In genomic region chr11:4160758-4161480, GRCm38 (mm10) we compare ENCODE assay signal across 8 mouse cellular contexts. TPM values are rescaled to one million over a fixed set of nuclear protein-coding genes. Genes with fewer than 3 reads are reported as not detected.
DNase-seq lines count a peak whose midpoint lies in the region; ATAC-seq and TF ChIP-seq lines count a peak whose summit lies in the region.

No protein-coding gene starts in this region.

- no peak for DNase-seq in limb, embryonic 11.5 days (ENCODE audit: low spot score)
- DNase-seq in adrenal gland, postnatal 25 days, result no peak
- no peak for DNase-seq in urinary bladder, adult 18-20 months (ENCODE audit: low spot score in 2 of 2)
- no peak for DNase-seq in left cerebral cortex, adult 8-10 months (ENCODE audit: low spot score in 2 of 2)

- peaks cover 46% of the 10 kb centered on the region for H3K36me3 ChIP-seq in megakaryocyte, embryonic 14.5 days (replicated peaks; ENCODE audit: low read length)
- peaks cover 46% of the 10 kb centered on the region for H3K36me3 ChIP-seq in embryonic facial prominence, embryonic 13.5 days
- peaks cover 16% of the 10 kb centered on the region for H3K36me3 ChIP-seq in limb, embryonic 11.5 days (ENCODE audit: control insufficient read depth, insufficient read depth, low read length)
- peaks cover 25% of the 10 kb centered on the region for H3K36me3 ChIP-seq in small intestine, adult 2 months (ENCODE audit: control insufficient read depth, insufficient read depth, low read length)

- peak overlapping the region; percentile 93 for H3K4me2 ChIP-seq in embryonic facial prominence, embryonic 13.5 days
- peak overlapping the region; percentile 89 for H3K4me2 ChIP-seq in limb, embryonic 11.5 days (ENCODE audit: low read depth, severe bottlenecking)

- peaks cover 67% of the 10 kb centered on the region for H3K4me1 ChIP-seq in megakaryocyte, embryonic 14.5 days
- H3K4me1 ChIP-seq in embryonic facial prominence, embryonic 13.5 days, result peaks cover 67% of the 10 kb centered on the region
- H3K4me1 ChIP-seq in limb, embryonic 11.5 days (ENCODE audit: control insufficient read depth, insufficient read depth, low read length), result peaks cover 19% of the 10 kb centered on the region; the same call in 1 of the 2 replicates
- peaks cover 4% of the 10 kb centered on the region; the same call in 1 of the 2 replicates for H3K4me1 ChIP-seq in small intestine, adult 2 months (ENCODE audit: control insufficient read depth, insufficient read depth, insufficient read length, low read length)

- peak overlapping the region; percentile 88 for H3K27ac ChIP-seq in embryonic facial prominence, embryonic 13.5 days
- H3K27ac ChIP-seq in limb, embryonic 11.5 days (replicated peaks; ENCODE audit: low read depth, low read length), result no peak overlapping the region; the same call in 1 of the 2 replicates
- H3K27ac ChIP-seq in small intestine, adult 2 months (ENCODE audit: insufficient read depth, low read depth, low read length), result peak overlapping the region; percentile 75

- no peaks in the 10 kb centered on the region for H3K27me3 ChIP-seq in megakaryocyte, embryonic 14.5 days (replicated peaks)
- no peaks in the 10 kb centered on the region for H3K27me3 ChIP-seq in embryonic facial prominence, embryonic 13.5 days
- no peaks in the 10 kb centered on the region for H3K27me3 ChIP-seq in limb, embryonic 11.5 days (ENCODE audit: control insufficient read depth, insufficient read depth, low read length)
- H3K27me3 ChIP-seq in small intestine, adult 2 months (ENCODE audit: control insufficient read depth, insufficient read depth, low read length), result no peaks in the 10 kb centered on the region

- peak overlapping the region; percentile 93 for H3K9ac ChIP-seq in embryonic facial prominence, embryonic 13.5 days
- peak overlapping the region; percentile 89 for H3K9ac ChIP-seq in limb, embryonic 11.5 days (ENCODE audit: low read length)

- no peak for ATAC-seq in megakaryocyte, adult 5-6 weeks (ENCODE audit: poor library complexity, severe bottlenecking)
- no peak for ATAC-seq in embryonic facial prominence, embryonic 13.5 days (ENCODE audit: insufficient number of reproducible peaks, insufficient read depth, low FRiP score, low TSS enrichment, low read depth)
- ATAC-seq in limb, embryonic 11.5 days (ENCODE audit: insufficient number of reproducible peaks, low FRiP score, low TSS enrichment, low read depth), result no peak

- H3K4me3 ChIP-seq in megakaryocyte, embryonic 14.5 days (replicated peaks), result peak overlapping the region; percentile 99
- peak overlapping the region; percentile 92 for H3K4me3 ChIP-seq in embryonic facial prominence, embryonic 13.5 days
- peak overlapping the region; percentile 76 for H3K4me3 ChIP-seq in limb, embryonic 11.5 days (ENCODE audit: low read depth, low read length)
- H3K4me3 ChIP-seq in small intestine, adult 2 months (ENCODE audit: low read depth, low read length), result peak overlapping the region; percentile 87

- TF ChIP-seq CTCF in small intestine, adult 2 months (IDR thresholded peaks at IDR 0.05; ENCODE audit: extremely low read depth, insufficient read length, insufficient replicate concordance, low read depth, low read length), result no peak

- WGBS in embryonic facial prominence, embryonic 13.5 days, result 6% methylated on average over 15 of the region's 15 CpGs
- WGBS in limb, embryonic 11.5 days, result 7% methylated on average over 15 of the region's 15 CpGs
- 3% methylated on average over 15 of the region's 15 CpGs for WGBS in small intestine, adult 2 months

- TF ChIP-seq POLR2A in small intestine, adult 2 months (IDR thresholded peaks at IDR 0.05; ENCODE audit: low read depth, low read length), result no peak

- no peaks in the 10 kb centered on the region for H3K9me3 ChIP-seq in megakaryocyte, embryonic 14.5 days
- no peaks in the 10 kb centered on the region for H3K9me3 ChIP-seq in embryonic facial prominence, embryonic 13.5 days
- H3K9me3 ChIP-seq in limb, embryonic 11.5 days (ENCODE audit: control insufficient read depth, low read length), result no peaks in the 10 kb centered on the region

RNA-seq across cellular contexts. Expression of gene Sf3a1, which starts 0.8 kb away (rescaled TPM):
- 43.3 and 56.7 TPM in 2 replicates for polyA plus RNA-seq in megakaryocyte, embryonic 14.5 days (2012; ENCODE audit: insufficient read depth, low replicate concordance)
- total RNA-seq in megakaryocyte, adult 5-6 weeks (2015), result 42.2 and 42.4 TPM in 2 replicates
- 24.8 and 28.9 TPM in 2 replicates for total RNA-seq in megakaryocyte, adult 5-6 weeks (2017)
- polyA plus RNA-seq in embryonic facial prominence, embryonic 13.5 days (2015; fragmentation: Nextera tagmentation; extraction: Ambion mirVana), result 59.6 and 71.6 TPM in 2 replicates
- 98.3 and 112 TPM in 2 replicates for polyA plus RNA-seq in limb, embryonic 11.5 days (2014; fragmentation: Nextera tagmentation; extraction: Ambion mirVana)
- 13.9 and 24.7 TPM in 2 replicates for polyA plus RNA-seq in small intestine, adult 2 months (2012; rRNA removed)
- 42.1 and 45.6 TPM in 2 replicates for total RNA-seq in adrenal gland, postnatal 25 days (2021)
- 10 to 100 TPM; 57.1 to 70.2 (median 61.6) TPM for total RNA-seq in left cerebral cortex, adult 8-10 months (2022)

RNA-seq across cellular contexts. Expression of gene Ccdc157, which starts 0.8 kb away (rescaled TPM):
- polyA plus RNA-seq in megakaryocyte, embryonic 14.5 days (2012; ENCODE audit: insufficient read depth, low replicate concordance), result 0.56 and 2.1 TPM in 2 replicates
- total RNA-seq in megakaryocyte, adult 5-6 weeks (2015), result 1.1 TPM in 1 of 2 replicates, not detected in the other
- 0.44 and 1.3 TPM in 2 replicates for total RNA-seq in megakaryocyte, adult 5-6 weeks (2017)
- 8.2 and 9.7 TPM in 2 replicates for polyA plus RNA-seq in embryonic facial prominence, embryonic 13.5 days (2015; fragmentation: Nextera tagmentation; extraction: Ambion mirVana)
- 4.3 and 4.7 TPM in 2 replicates for polyA plus RNA-seq in limb, embryonic 11.5 days (2014; fragmentation: Nextera tagmentation; extraction: Ambion mirVana)
- 2.1 and 2.2 TPM in 2 replicates for polyA plus RNA-seq in small intestine, adult 2 months (2012; rRNA removed)
- 11.8 and 14.0 TPM in 2 replicates for total RNA-seq in adrenal gland, postnatal 25 days (2021)
- total RNA-seq in left cerebral cortex, adult 8-10 months (2022), result 10 to 100 TPM; 19.3 to 21.1 (median 19.9) TPM

RNA-seq across cellular contexts. Expression of gene Tbc1d10a, which starts 25.7 kb away (rescaled TPM):
- 8.1 and 15.8 TPM in 2 replicates for polyA plus RNA-seq in megakaryocyte, embryonic 14.5 days (2012; ENCODE audit: insufficient read depth, low replicate concordance)
- total RNA-seq in megakaryocyte, adult 5-6 weeks (2015), result 2.5 and 3.8 TPM in 2 replicates
- 5.5 and 8.3 TPM in 2 replicates for total RNA-seq in megakaryocyte, adult 5-6 weeks (2017)
- 39.2 and 39.4 TPM in 2 replicates for polyA plus RNA-seq in embryonic facial prominence, embryonic 13.5 days (2015; fragmentation: Nextera tagmentation; extraction: Ambion mirVana)
- 20.5 and 25.0 TPM in 2 replicates for polyA plus RNA-seq in limb, embryonic 11.5 days (2014; fragmentation: Nextera tagmentation; extraction: Ambion mirVana)
- 22.3 and 32.0 TPM in 2 replicates for polyA plus RNA-seq in small intestine, adult 2 months (2012; rRNA removed)
- total RNA-seq in adrenal gland, postnatal 25 days (2021), result 15.6 and 15.8 TPM in 2 replicates
- total RNA-seq in left cerebral cortex, adult 8-10 months (2022), result 10 to 100 TPM; 24.1 to 33.2 (median 28.3) TPM

RNA-seq across cellular contexts. Expression of gene Rnf215, which starts 25.9 kb away (rescaled TPM):
- 9.1 and 9.7 TPM in 2 replicates for polyA plus RNA-seq in megakaryocyte, embryonic 14.5 days (2012; ENCODE audit: insufficient read depth, low replicate concordance)
- total RNA-seq in megakaryocyte, adult 5-6 weeks (2015), result 6.3 and 7.7 TPM in 2 replicates
- total RNA-seq in megakaryocyte, adult 5-6 weeks (2017), result 12.8 and 14.8 TPM in 2 replicates
- polyA plus RNA-seq in embryonic facial prominence, embryonic 13.5 days (2015; fragmentation: Nextera tagmentation; extraction: Ambion mirVana), result 37.4 and 39.4 TPM in 2 replicates
- polyA plus RNA-seq in limb, embryonic 11.5 days (2014; fragmentation: Nextera tagmentation; extraction: Ambion mirVana), result 24.3 and 28.9 TPM in 2 replicates
- polyA plus RNA-seq in small intestine, adult 2 months (2012; rRNA removed), result 13.9 and 20.6 TPM in 2 replicates
- total RNA-seq in adrenal gland, postnatal 25 days (2021), result 26.1 and 31.6 TPM in 2 replicates
- 10 to 100 TPM; 24.8 to 35.0 (median 31.1) TPM for total RNA-seq in left cerebral cortex, adult 8-10 months (2022)

RNA-seq across cellular contexts. Expression of gene Sec14l2, which starts 37.7 kb away (rescaled TPM):
- 12.4 and 22.6 TPM in 2 replicates for polyA plus RNA-seq in megakaryocyte, embryonic 14.5 days (2012; ENCODE audit: insufficient read depth, low replicate concordance)
- total RNA-seq in megakaryocyte, adult 5-6 weeks (2015), result 0.27 and 0.82 TPM in 2 replicates
- 0.81 and 3.9 TPM in 2 replicates for total RNA-seq in megakaryocyte, adult 5-6 weeks (2017)
- polyA plus RNA-seq in embryonic facial prominence, embryonic 13.5 days (2015; fragmentation: Nextera tagmentation; extraction: Ambion mirVana), result 2.0 and 3.8 TPM in 2 replicates
- 1.9 and 2.2 TPM in 2 replicates for polyA plus RNA-seq in limb, embryonic 11.5 days (2014; fragmentation: Nextera tagmentation; extraction: Ambion mirVana)
- polyA plus RNA-seq in small intestine, adult 2 months (2012; rRNA removed), result 23.7 and 84.2 TPM in 2 replicates
- total RNA-seq in adrenal gland, postnatal 25 days (2021), result 1.8 and 4.1 TPM in 2 replicates
- total RNA-seq in left cerebral cortex, adult 8-10 months (2022), result 10 to 100 TPM; 35.3 to 36.8 (median 36.4) TPM
